Mouse (Mus musculus) liver, embryonic 11.5 days (tissue): Measurements from ENCODE around the gene Erc1. TPM values are rescaled to one million over a fixed set of nuclear protein-coding genes. Genes with fewer than 3 reads are reported as not detected.
"Not testable (repeated sequence)": the region's sequence is repeated elsewhere in the genome, so short reads cannot be mapped to it uniquely, and the experiment has no call there.

Experiments used
- ATAC-seq: fragments of 200-750 bp; cut with Nextera tagmentation; replicated peaks from 2 replicates; pipeline ENCODE4 v1.8.0; 2017; ENCODE audit warnings: moderate number of reproducible peaks, mild to moderate bottlenecking, moderate TSS enrichment, moderate library complexity; ENCODE audit not compliant: low FRiP score
- DNase-seq: peaks from one replicate; pipeline ENCODE4 v3.0.0-alpha.2; 2017; ENCODE audit warnings: low spot score
- H3K27ac ChIP-seq: fragments of 300-500 bp; sonication (generic); 2 replicates; pipeline ENCODE4 v1.5.1; 2014; ENCODE audit warnings: mild to moderate bottlenecking, low read depth, low read length, control low read depth
- H3K27me3 ChIP-seq: fragments of 300-500 bp; sonication (generic); replicated peaks from 2 replicates; pipeline ENCODE4 v1.6.1; 2014; ENCODE audit warnings: low read length, mixed read lengths; ENCODE audit not compliant: control insufficient read depth, insufficient read depth
- H3K36me3 ChIP-seq: fragments of 300-500 bp; sonication (generic); 2 replicates; pipeline ENCODE4 v1.6.1; 2014; ENCODE audit warnings: mild to moderate bottlenecking, low read length, moderate library complexity, mixed read lengths; ENCODE audit not compliant: control insufficient read depth, insufficient read depth
- H3K4me1 ChIP-seq: fragments of 300-500 bp; sonication (generic); replicated peaks from 2 replicates; pipeline ENCODE4 v1.6.1; 2014; ENCODE audit warnings: low read length, mixed read lengths; ENCODE audit not compliant: control insufficient read depth, insufficient read depth
- H3K4me2 ChIP-seq: fragments of 300-500 bp; sonication (generic); 2 replicates; pipeline ENCODE4 v1.6.1; 2014; ENCODE audit warnings: mild to moderate bottlenecking, control low read depth, moderate library complexity
- H3K4me3 ChIP-seq: fragments of 300-500 bp; sonication (generic); 2 replicates; pipeline ENCODE4 v1.5.1; 2014; ENCODE audit warnings: low read depth, low read length, control low read depth
- H3K9ac ChIP-seq: fragments of 300-500 bp; sonication (generic); 2 replicates; pipeline ENCODE4 v1.6.1; 2014; ENCODE audit warnings: low read depth, low read length, control low read depth
- H3K9me3 ChIP-seq: fragments of 300-500 bp; sonication (generic); 2 replicates; pipeline ENCODE4 v1.6.1; 2016; ENCODE audit warnings: low read length, inconsistent platforms, mixed read lengths; ENCODE audit not compliant: control insufficient read depth
- WGBS: fragments of 180-500 bp; shearing (Covaris S2); extraction: QIAGEN DNeasy Blood & Tissue Kit; methylation state at CpG from one replicate; pipeline ENCODE4 v1.1.7; 2014; 5-methylcytosine and 5-hydroxymethylcytosine counted together
- polyA plus RNA-seq: library from polyadenylated mRNA; unstranded; fragments of >200 nt; fragmentation: Nextera tagmentation; extraction: Ambion mirVana; gene quantifications from 2 replicates; pipeline ENCODE4 v1.2.1, GENCODE M21; 2014

The Erc1 gene
- polyA plus RNA-seq, 1 experiment from 2014 or later: 12.3 TPM

DNA sequence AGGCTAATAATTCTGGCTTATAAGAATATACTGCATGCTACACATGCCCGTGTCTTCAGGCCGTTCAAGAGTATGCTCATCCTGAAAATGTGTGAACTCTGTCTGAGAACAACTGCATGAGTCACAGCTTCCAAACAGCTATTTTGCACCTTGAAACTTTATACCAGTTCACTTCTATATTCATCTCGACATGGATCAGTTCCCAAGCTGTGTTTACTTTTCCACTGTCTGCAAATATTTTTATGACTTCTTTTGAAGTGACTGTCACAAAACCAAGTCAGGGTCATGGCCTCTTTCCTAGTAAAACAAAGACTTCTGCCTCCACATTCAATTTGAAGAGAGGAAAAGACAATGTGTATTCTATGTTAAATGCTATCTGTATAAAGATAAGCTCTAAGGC is 178.2 kb downstream of the Erc1 start:
- ATAC-seq: no peak
- Histone ChIP-seq H3K9ac (no peak overlapping the region), H3K27ac (no peak overlapping the region), H3K27me3 (no peaks in the 10 kb centered on the region), H3K9me3 (no peaks in the 10 kb centered on the region), H3K36me3 (no peaks in the 10 kb centered on the region), H3K4me3 (no peak overlapping the region), H3K4me1 (no peaks in the 10 kb centered on the region), H3K4me2 (no peak overlapping the region)
- DNase-seq: no peak
- 67% methylated on average over 3 of the region's 3 CpGs for WGBS

- Histone ChIP-seq H3K9me3 (no peaks in the 10 kb centered on the region), H3K36me3 (no peaks in the 10 kb centered on the region), H3K27me3 (no peaks in the 10 kb centered on the region), H3K27ac (no peak overlapping the region), H3K9ac (no peak overlapping the region), H3K4me3 (no peak overlapping the region), H3K4me1 (no peaks in the 10 kb centered on the region), H3K4me2 (no peak overlapping the region)
- DNase-seq (no peak), ATAC-seq (no peak)
- 77% methylated on average over 2 of the region's 2 CpGs for WGBS
Observed at GRCm38 (mm10) chr6:119662936-119663335, 185.0 kb downstream of the Erc1 start.

DNA sequence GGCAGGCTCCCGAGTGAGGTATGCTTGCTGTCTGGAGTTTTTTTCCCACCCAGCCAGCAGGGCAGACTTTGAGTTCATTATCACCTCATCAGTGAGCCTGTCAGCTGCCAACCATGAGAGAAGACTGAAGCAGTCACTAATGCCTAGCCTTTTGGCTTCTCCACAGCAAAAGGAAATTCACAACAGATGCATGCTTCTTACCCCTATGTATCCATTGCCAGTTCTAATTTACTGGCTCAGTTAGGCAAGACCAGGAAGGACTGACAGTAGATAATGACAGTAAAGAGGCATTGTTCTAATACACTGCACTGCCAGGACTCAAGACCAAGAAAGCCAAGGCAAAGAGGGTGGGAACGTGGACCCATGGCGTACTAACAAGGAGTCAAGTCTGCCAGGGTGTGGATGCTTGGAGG is 186.9 kb downstream of the Erc1 start:
- no peak overlapping the region for H3K4me3 ChIP-seq
- no peak for DNase-seq
- H3K4me2 ChIP-seq: no peak overlapping the region
- 61% methylated on average over 3 of the region's 3 CpGs for WGBS
- H3K27ac ChIP-seq: no peak overlapping the region
- H3K9me3 ChIP-seq: no peaks in the 10 kb centered on the region
- ATAC-seq: no peak
- H3K9ac ChIP-seq: no peak overlapping the region
- H3K4me1 ChIP-seq: no peaks in the 10 kb centered on the region
- H3K36me3 ChIP-seq: no peaks in the 10 kb centered on the region
- H3K27me3 ChIP-seq: no peaks in the 10 kb centered on the region

- Histone ChIP-seq H3K9me3 (no peaks in the 10 kb centered on the region), H3K9ac (no peak overlapping the region), H3K4me2 (no peak overlapping the region), H3K36me3 (no peaks in the 10 kb centered on the region), H3K27ac (no peak overlapping the region), H3K4me3 (no peak overlapping the region), H3K4me1 (no peaks in the 10 kb centered on the region), H3K27me3 (no peaks in the 10 kb centered on the region)
- WGBS: 85% methylated on average over 2 of the region's 2 CpGs
- no peak for ATAC-seq
- no peak for DNase-seq
Observed at GRCm38 (mm10) chr6:119658441-119658840, 189.5 kb downstream of the Erc1 start.

DNA sequence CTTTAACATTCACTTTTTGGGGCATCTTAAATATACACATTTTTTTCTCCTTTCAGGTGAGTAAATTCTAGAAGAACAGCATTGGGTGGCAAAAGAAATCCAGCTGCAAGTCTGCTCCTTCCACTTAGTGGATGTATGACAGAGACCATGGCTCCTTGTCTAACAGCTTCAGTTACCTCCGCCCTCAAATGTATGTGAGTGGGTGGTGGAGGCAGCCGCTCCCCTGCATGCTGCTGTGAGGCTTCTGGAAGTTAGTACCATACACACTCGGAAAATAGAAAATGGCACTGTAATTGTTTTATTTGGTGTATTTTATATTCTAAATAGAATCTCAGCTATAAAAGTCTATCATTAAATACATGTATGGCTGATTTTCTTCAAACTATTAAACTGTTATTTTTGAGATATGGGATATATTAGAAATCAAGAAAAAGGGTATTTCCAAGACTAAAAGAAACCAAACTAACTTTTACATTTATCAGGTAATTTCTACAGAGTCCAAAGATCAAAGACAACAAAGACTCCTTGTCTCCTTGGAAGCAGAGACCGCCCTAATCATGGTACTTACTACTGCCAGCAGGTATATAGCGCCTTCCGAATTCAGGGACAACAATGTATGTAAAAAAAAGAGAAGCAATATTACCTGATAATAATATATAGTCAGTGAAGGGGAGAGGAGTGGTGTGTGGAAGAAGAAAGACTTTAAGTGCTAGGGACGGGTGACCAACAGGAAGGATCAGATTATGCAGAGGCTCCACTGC is 190.4 kb downstream of the Erc1 start:
- DNase-seq (no peak), ATAC-seq (no peak)
- Histone ChIP-seq H3K4me1 (no peaks in the 10 kb centered on the region), H3K9ac (no peak overlapping the region), H3K27ac (no peak overlapping the region), H3K36me3 (no peaks in the 10 kb centered on the region), H3K9me3 (no peaks in the 10 kb centered on the region), H3K4me3 (no peak overlapping the region), H3K27me3 (no peaks in the 10 kb centered on the region), H3K4me2 (no peak overlapping the region)
- WGBS: 93% methylated on average over 7 of the region's 7 CpGs

GRCm38 (mm10) chr6:119654777-119655176 is 193.2 kb downstream of the Erc1 start:
- H3K4me1 ChIP-seq, H3K9ac ChIP-seq, H3K4me3 ChIP-seq, DNase-seq, H3K27ac ChIP-seq, H3K36me3 ChIP-seq, ATAC-seq, H3K9me3 ChIP-seq, H3K4me2 ChIP-seq, H3K27me3 ChIP-seq: not testable (repeated sequence)
- WGBS: 79% methylated on average over 2 of the region's 2 CpGs

DNA sequence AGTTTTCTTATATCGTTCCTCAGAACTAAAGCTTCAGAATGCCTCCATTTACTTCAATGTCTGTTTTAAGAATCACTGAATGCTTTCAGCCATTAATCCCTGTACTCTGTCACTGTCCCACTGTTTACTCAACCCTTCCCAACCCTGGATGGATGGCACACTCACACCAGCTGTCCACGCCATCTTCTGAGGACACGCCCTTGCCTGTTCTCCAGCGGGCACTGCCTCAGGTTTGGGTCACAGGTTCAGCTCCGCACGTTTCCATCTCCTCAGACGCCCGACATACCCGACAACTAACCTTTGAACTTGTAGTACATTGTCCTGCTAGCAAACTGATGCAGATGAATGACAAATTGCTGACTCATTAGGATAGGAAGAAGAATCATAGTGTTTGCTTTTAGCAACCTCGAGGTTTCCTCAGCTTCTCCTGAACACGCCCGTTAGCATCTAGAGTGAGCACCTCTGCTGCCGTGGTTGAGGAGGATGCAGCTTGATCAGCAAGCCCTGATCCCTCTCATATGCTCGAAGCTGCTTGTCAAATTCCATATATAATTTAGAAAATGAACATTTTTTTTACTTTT is 204.0 kb downstream of the Erc1 start:
- ATAC-seq (no peak), DNase-seq (no peak)
- H3K27ac ChIP-seq: no peak overlapping the region
- no peaks in the 10 kb centered on the region for H3K9me3 ChIP-seq
- no peaks in the 10 kb centered on the region for H3K27me3 ChIP-seq
- WGBS: 64% methylated on average over 14 of the region's 14 CpGs
- H3K9ac ChIP-seq: no peak overlapping the region
- no peaks in the 10 kb centered on the region for H3K36me3 ChIP-seq
- no peaks in the 10 kb centered on the region for H3K4me1 ChIP-seq
- no peak overlapping the region for H3K4me2 ChIP-seq
- H3K4me3 ChIP-seq: no peak overlapping the region

DNA sequence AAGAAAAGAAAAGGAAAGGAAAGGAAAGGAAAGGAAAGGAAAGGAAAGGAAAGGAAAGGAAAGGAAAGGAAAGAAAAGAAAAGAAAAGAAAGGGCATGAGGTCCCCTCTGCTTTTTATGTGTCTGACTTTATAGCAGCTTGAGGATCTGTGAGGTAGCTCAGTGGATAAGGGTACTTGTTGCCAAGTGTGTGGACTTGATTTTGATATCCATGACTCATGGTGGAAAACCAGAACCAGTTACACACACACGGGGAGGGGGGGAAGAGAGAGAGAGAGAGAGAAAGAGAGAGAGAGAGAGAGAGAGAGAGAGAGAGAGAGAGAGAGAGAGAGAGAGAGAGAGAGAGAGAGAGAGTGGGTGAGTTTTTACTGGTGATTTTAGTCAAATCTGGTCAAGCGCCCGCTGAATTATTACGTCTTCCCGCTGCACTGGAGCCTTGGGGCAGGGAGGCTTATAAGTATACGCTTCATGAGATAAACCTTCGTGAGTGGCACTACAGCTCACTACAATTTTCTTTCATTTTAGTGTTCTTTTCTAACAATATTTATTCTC is 204.7 kb downstream of the Erc1 start:
- H3K4me3 ChIP-seq: no peak overlapping the region
- WGBS: 78% methylated on average over 7 of the region's 7 CpGs
- ATAC-seq (no peak), DNase-seq (no peak)
- H3K27ac ChIP-seq: no peak overlapping the region
- H3K9me3 ChIP-seq: no peaks in the 10 kb centered on the region
- H3K9ac ChIP-seq: no peak overlapping the region
- no peaks in the 10 kb centered on the region for H3K4me1 ChIP-seq
- no peaks in the 10 kb centered on the region for H3K36me3 ChIP-seq
- no peaks in the 10 kb centered on the region for H3K27me3 ChIP-seq
- H3K4me2 ChIP-seq: no peak overlapping the region

- ATAC-seq: no peak
- H3K4me2 ChIP-seq: no peak overlapping the region
- no peaks in the 10 kb centered on the region for H3K36me3 ChIP-seq
- no peak overlapping the region for H3K27ac ChIP-seq
- no peaks in the 10 kb centered on the region for H3K4me1 ChIP-seq
- no peak overlapping the region for H3K4me3 ChIP-seq
- DNase-seq: no peak
- H3K9ac ChIP-seq: no peak overlapping the region
- H3K9me3 ChIP-seq: no peaks in the 10 kb centered on the region
- H3K27me3 ChIP-seq: no peaks in the 10 kb centered on the region
- WGBS: 51% methylated on average over 2 of the region's 2 CpGs
Observed at GRCm38 (mm10) chr6:119642718-119643117, 205.2 kb downstream of the Erc1 start.
